2 mouse cellular contexts compared by ENCODE assay signal in genomic region chr2:120481921-120482320, GRCm38 (mm10).
TF ChIP-seq lines count a peak whose summit lies in the region.

No protein-coding gene starts in this region.

TF ChIP-seq in CH12.LX, 34 proteins besides CTCF, POLR2A, EP300 and RAD21 (continued from another document):
- TF ChIP-seq POLR2AphosphoS2 (IDR thresholded peaks at IDR 0.05; ENCODE audit: low read depth, low read length), result no peak
- TF ChIP-seq JUND (conservative IDR thresholded peaks at IDR 0.05; ENCODE audit: low read depth, low read length), result no peak
- TF ChIP-seq TBP (conservative IDR thresholded peaks at IDR 0.05; ENCODE audit: low read depth, low read length), result no peak
- peak; percentile 14; the same call in 1 of the 2 replicates for TF ChIP-seq MEF2A (IDR thresholded peaks at IDR 0.05; ENCODE audit: borderline replicate concordance, low read depth, low read length)
- TF ChIP-seq MAX (IDR thresholded peaks at IDR 0.05; ENCODE audit: low read length), result peak; percentile 49; the same call in 1 of the 2 replicates
- no peak for TF ChIP-seq CHD2 (IDR thresholded peaks at IDR 0.05; ENCODE audit: low read length)
- no peak for TF ChIP-seq ZNF384 (IDR thresholded peaks at IDR 0.05; ENCODE audit: low read depth, low read length)
- no peak for TF ChIP-seq IRF4 (IDR thresholded peaks at IDR 0.05; ENCODE audit: low read depth, low read length)
- TF ChIP-seq E2F4 (IDR thresholded peaks at IDR 0.05; ENCODE audit: insufficient replicate concordance, low read depth, low read length), result no peak
- no peak for TF ChIP-seq UBTF (IDR thresholded peaks at IDR 0.05; ENCODE audit: low read depth, low read length)
- TF ChIP-seq MAZ (IDR thresholded peaks at IDR 0.05; ENCODE audit: low read depth, low read length), result no peak
- no peak for TF ChIP-seq NELFE (IDR thresholded peaks at IDR 0.05; ENCODE audit: low read depth, low read length)
- TF ChIP-seq BHLHE40 (IDR thresholded peaks at IDR 0.05; ENCODE audit: low read depth, low read length), result peak; percentile 59; the same call in 1 of the 2 replicates
- TF ChIP-seq JUN (IDR thresholded peaks at IDR 0.05; ENCODE audit: insufficient read depth, low read depth, low read length), result no peak
- TF ChIP-seq ELF1 (IDR thresholded peaks at IDR 0.05; ENCODE audit: low read depth, low read length), result peak; percentile 46; the same call in 1 of the 2 replicates
- no peak; the same call in 1 of the 2 replicates for TF ChIP-seq ETS1 (conservative IDR thresholded peaks at IDR 0.05; ENCODE audit: low read depth, low read length)
- TF ChIP-seq MXI1 (IDR thresholded peaks at IDR 0.05; ENCODE audit: low read depth, low read length), result no peak
- TF ChIP-seq KAT2A (IDR thresholded peaks at IDR 0.05; ENCODE audit: insufficient replicate concordance, low read length), result no peak
- no peak for TF ChIP-seq PAX5 (IDR thresholded peaks at IDR 0.05; ENCODE audit: low read length)
TF ChIP-seq in CH12.LX: peak in this region for 4.

TF ChIP-seq in myocyte, 11 proteins besides CTCF, POLR2A, EP300 and RAD21 (continued from another document):
- no peak for TF ChIP-seq SRF (IDR thresholded peaks at IDR 0.05; ENCODE audit: control insufficient read depth, insufficient read length, low read depth)
- no peak for TF ChIP-seq E2F4 (IDR thresholded peaks at IDR 0.05; ENCODE audit: insufficient read depth)
- no peak for TF ChIP-seq POLR2AphosphoS2 (IDR thresholded peaks at IDR 0.05; ENCODE audit: insufficient read length, low read depth)
- TF ChIP-seq REST (IDR thresholded peaks at IDR 0.05; ENCODE audit: insufficient read depth, insufficient read length), result no peak
- TF ChIP-seq USF1 (IDR thresholded peaks at IDR 0.05; ENCODE audit: low read depth), result no peak
- no peak for TF ChIP-seq MAX (IDR thresholded peaks at IDR 0.05; ENCODE audit: low read depth)
- TF ChIP-seq MYOG (IDR thresholded peaks at IDR 0.05; ENCODE audit: control insufficient read depth in 1 of 3, insufficient read depth in 1 of 3, insufficient read length in 2 of 3, low read depth in 2 of 3), result no peak
- no peak for TF ChIP-seq MYOD1 (IDR thresholded peaks at IDR 0.05; ENCODE audit: control insufficient read depth in 1 of 3, insufficient read length in 2 of 3, low read depth in 2 of 3)
- TF ChIP-seq TCF12 (IDR thresholded peaks at IDR 0.05; ENCODE audit: insufficient read depth, poor library complexity, severe bottlenecking), result no peak
